8 mouse cellular contexts compared by ENCODE assay signal in the genomic region with DNA sequence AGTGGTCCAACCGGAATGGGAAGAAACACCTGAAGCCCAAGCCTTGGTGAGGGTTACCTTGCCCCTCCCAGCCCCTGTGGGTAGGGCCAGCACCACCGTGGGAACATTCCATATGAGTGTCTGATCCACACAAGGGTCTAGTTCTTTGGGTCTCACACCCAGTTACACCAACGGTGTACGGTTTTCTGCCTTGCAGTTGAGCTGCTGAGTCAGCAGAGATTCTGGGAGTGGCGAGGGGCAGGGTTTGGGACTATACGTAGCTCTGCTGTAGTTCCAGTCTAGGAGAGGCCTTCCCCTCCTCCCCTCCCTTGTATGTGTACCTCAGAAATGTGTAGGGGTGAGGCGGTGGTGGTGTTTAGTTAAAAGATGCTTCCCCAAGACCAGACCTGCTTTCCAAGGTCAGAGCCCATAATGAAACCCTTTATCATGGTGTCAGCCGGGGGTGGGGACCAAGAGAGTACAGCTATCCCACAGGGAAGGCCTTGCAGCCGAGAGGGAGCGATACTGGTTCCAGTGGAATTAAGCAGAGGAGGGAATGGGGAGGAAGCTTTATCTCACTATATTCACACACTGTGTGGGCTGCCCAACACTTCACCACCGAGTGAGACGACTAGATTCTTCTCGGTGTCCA. TPM values are rescaled to one million over a fixed set of nuclear protein-coding genes. Genes with fewer than 3 reads are reported as not detected.
DNase-seq lines count a peak whose midpoint lies in the region; ATAC-seq and TF ChIP-seq lines count a peak whose summit lies in the region.

No protein-coding gene starts in this region.

- TF ChIP-seq CTCF in cortical plate, adult 2 months (IDR thresholded peaks at IDR 0.05; ENCODE audit: extremely low read depth, insufficient read depth, low read length): no peak

- H3K4me3 ChIP-seq in cortical plate, adult 2 months (ENCODE audit: insufficient read depth, low read length): peak overlapping the region; percentile 71; the same call in 1 of the 2 replicates

- no peaks in the 10 kb centered on the region; the same call in 1 of the 2 replicates for H3K4me1 ChIP-seq in cortical plate, adult 2 months (ENCODE audit: control insufficient read depth, insufficient read depth, low read length)

- ATAC-seq in CD4-positive, CD25-positive, alpha-beta regulatory T cell, adult 4 months: no peak

- no peak overlapping the region for H3K27ac ChIP-seq in cortical plate, adult 2 months (ENCODE audit: insufficient read depth, low read length)

- DNase-seq in CD4-positive, CD25-positive, alpha-beta regulatory T cell, adult 2 months (ENCODE audit: low read depth, low spot score): peak; percentile 16
- peak; percentile 18 for DNase-seq in induced T-regulatory cell, adult 2 months (ENCODE audit: low read depth)
- DNase-seq in lung, postnatal 25 days (ENCODE audit: low spot score): peak; percentile 66
- DNase-seq in testis, postnatal 10 days (ENCODE audit: low spot score): peak; percentile 56
- no peak for DNase-seq in right cerebral cortex, postnatal 25 days
- DNase-seq in cerebellum, postnatal 14 days: no peak

- TF ChIP-seq POLR2A in cortical plate, adult 2 months (IDR thresholded peaks at IDR 0.05; ENCODE audit: extremely low read depth, insufficient read depth, low read length): no peak

RNA-seq across cellular contexts. Expression of gene Kdm5b, which starts 4.6 kb away (rescaled TPM):
- 10 to 100 TPM; 15.5 to 18.1 TPM for polyA plus RNA-seq in CD4-positive, CD25-positive, alpha-beta regulatory T cell, adult 4 months (2017; shearing (Covaris generic))
- polyA plus RNA-seq in cortical plate, adult 2 months (2012; rRNA removed): 26.4 and 27.9 TPM in 2 replicates

RNA-seq across cellular contexts. Expression of gene Mgat4e, which starts 5.9 kb away (rescaled TPM):
- not detected for polyA plus RNA-seq in CD4-positive, CD25-positive, alpha-beta regulatory T cell, adult 4 months (2017; shearing (Covaris generic))
- 0.08 TPM in 1 of 2 replicates, not detected in the other for polyA plus RNA-seq in cortical plate, adult 2 months (2012; rRNA removed)

Comparison
In these comparisons a context has a peak if more than half of its experiments do, and no peak if none do; other contexts are left out.
1. DNase-seq: peak in CD4-positive, CD25-positive, alpha-beta regulatory T cell, adult 2 months (single experiment), induced T-regulatory cell, adult 2 months (single experiment), lung, postnatal 25 days (single experiment) and testis, postnatal 10 days (single experiment); none in right cerebral cortex, postnatal 25 days (single experiment) and cerebellum, postnatal 14 days (0 of 2).